Mouse (Mus musculus): ENCODE results near the gene Kctd20.

GRCm38 (mm10) chr17:28905377-28905916 is 46.3 kb upstream of the Kctd20 start:
- TF ChIP-seq POLR2A (IDR thresholded peaks at IDR 0.05; ENCODE audit: low read depth, low read length) (no peak), CTCF (conservative IDR thresholded peaks at IDR 0.05; ENCODE audit: insufficient read depth, insufficient read length, low read depth, low read length) (no peak)
